Mouse (Mus musculus) spleen, adult 2 months (tissue): Measurements from ENCODE around the gene 5330417C22Rik. TPM values are rescaled to one million over a fixed set of nuclear protein-coding genes. Genes with fewer than 3 reads are reported as not detected.

Experiments used
- DNase-seq, 2 experiments: peaks; one replicate each; pipeline versions ENCODE4 v3.0.0 to v3.0.0-alpha.2; 2012 to 2021; ENCODE audit warnings: low spot score in 2 of 2, low read depth in 1 of 2
- H3K27ac ChIP-seq: fragments of 200-500 bp; 2 replicates; pipeline ENCODE4 v1.5.1; 2012; ENCODE audit warnings: low read length, inconsistent platforms; ENCODE audit not compliant: insufficient read depth
- H3K27me3 ChIP-seq: fragments of 200-500 bp; 2 replicates; pipeline ENCODE4 v1.6.1; 2012; ENCODE audit warnings: mild to moderate bottlenecking, moderate library complexity, low read length, inconsistent platforms; ENCODE audit not compliant: control insufficient read depth, insufficient read depth
- H3K36me3 ChIP-seq: fragments of 200-500 bp; 2 replicates; pipeline ENCODE4 v1.6.1; 2012; ENCODE audit warnings: mild to moderate bottlenecking, low read length, inconsistent platforms; ENCODE audit not compliant: control insufficient read depth, insufficient read depth
- H3K4me1 ChIP-seq: fragments of 200-500 bp; 2 replicates; pipeline ENCODE4 v1.6.1; 2011; ENCODE audit warnings: inconsistent platforms; ENCODE audit not compliant: control insufficient read depth, insufficient read depth, insufficient read length
- H3K4me3 ChIP-seq: fragments of 200-500 bp; 2 replicates; pipeline ENCODE4 v1.5.1; 2011; ENCODE audit warnings: mild to moderate bottlenecking, inconsistent platforms; ENCODE audit not compliant: insufficient read depth, insufficient read length; ENCODE audit errors: extremely low read depth
- CTCF ChIP-seq: fragments of 200-500 bp; IDR thresholded peaks from 2 replicates; pipeline ENCODE4 v1.5.1; 2011; ENCODE audit warnings: mild to moderate bottlenecking, inconsistent platforms; ENCODE audit not compliant: insufficient read depth, insufficient read length, insufficient replicate concordance; ENCODE audit errors: extremely low read depth
- POLR2A ChIP-seq: fragments of 200-500 bp; IDR thresholded peaks from 2 replicates; pipeline ENCODE4 v1.6.1; 2011; ENCODE audit warnings: low read depth, low read length, inconsistent platforms
- WGBS: fragments of 180-500 bp; shearing (Covaris S2); methylation state at CpG from one replicate; pipeline ENCODE4 v1.1.7; 2018; 5-methylcytosine and 5-hydroxymethylcytosine counted together
- polyA plus RNA-seq: library from polyadenylated mRNA; depleted of rRNA; stranded (reverse); fragments of >200 nt; gene quantifications from 2 replicates; pipeline ENCODE4 v1.2.3, GENCODE M21; 2012

The 5330417C22Rik gene
- polyA plus RNA-seq, 1 experiment = 2.5 TPM

DNA sequence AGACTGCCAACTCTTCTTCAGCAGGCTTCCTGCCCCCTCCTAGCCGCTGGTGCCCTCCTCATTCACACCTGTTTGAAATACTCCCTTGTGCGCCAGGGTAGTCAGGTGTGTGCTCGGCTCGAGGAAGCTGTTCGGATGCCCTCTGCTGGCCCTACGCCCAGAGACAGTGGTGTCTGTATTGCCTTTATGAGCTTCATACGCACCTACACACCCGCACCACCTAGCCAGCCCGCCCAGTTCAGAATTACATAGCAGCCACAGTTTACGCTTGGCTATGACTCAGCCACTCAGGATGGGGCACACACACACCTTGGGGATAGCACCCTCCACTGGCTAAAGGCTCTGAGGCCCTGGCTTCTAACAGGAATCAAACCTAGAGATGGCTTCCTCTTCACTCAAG, 77.5 kb downstream of the 5330417C22Rik start:
- H3K27ac ChIP-seq = peak overlapping the region; percentile 39
- H3K4me1 ChIP-seq = peaks cover 4% of the 10 kb centered on the region; the same call in 1 of the 2 replicates
- DNase-seq = peak; percentile 42 to 68
- H3K27me3 ChIP-seq = no peaks in the 10 kb centered on the region
- TF ChIP-seq POLR2A (no peak), CTCF (peak; percentile 34; the same call in 1 of the 2 replicates)
- H3K4me3 ChIP-seq = peak overlapping the region; percentile 16; the same call in 1 of the 2 replicates
- 32% methylated on average over 10 of the region's 10 CpGs for WGBS
- no peaks in the 10 kb centered on the region for H3K36me3 ChIP-seq

DNA sequence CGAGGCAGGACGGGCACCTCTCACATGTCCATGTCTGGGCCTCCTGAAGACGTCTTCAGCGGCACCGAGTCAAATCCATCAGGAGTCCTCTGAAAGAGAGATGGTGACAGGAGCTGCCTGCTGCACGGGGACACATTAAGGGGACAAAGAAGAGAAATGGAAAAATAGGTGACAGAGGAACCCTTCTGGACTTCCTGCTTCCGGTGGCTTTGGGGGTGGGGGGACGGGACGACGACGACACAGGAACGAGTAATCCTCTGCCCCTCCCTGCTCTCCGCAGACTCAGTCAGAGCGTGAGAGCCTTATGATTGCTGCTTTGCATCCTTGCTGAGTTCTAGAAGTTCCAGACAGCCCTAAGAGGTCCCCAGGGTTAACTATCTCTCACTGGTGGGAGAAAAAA, 78.0 kb downstream of the 5330417C22Rik start:
- Histone ChIP-seq H3K27me3 (no peaks in the 10 kb centered on the region), H3K4me1 (peaks cover 4% of the 10 kb centered on the region; the same call in 1 of the 2 replicates), H3K27ac (peak overlapping the region; percentile 67), H3K4me3 (peak overlapping the region; percentile 16; the same call in 1 of the 2 replicates), H3K36me3 (no peaks in the 10 kb centered on the region)
- DNase-seq = peak; percentile 12 to 33
- TF ChIP-seq POLR2A = no peak
- TF ChIP-seq CTCF = no peak
- WGBS = 43% methylated on average over 14 of the region's 14 CpGs

DNA sequence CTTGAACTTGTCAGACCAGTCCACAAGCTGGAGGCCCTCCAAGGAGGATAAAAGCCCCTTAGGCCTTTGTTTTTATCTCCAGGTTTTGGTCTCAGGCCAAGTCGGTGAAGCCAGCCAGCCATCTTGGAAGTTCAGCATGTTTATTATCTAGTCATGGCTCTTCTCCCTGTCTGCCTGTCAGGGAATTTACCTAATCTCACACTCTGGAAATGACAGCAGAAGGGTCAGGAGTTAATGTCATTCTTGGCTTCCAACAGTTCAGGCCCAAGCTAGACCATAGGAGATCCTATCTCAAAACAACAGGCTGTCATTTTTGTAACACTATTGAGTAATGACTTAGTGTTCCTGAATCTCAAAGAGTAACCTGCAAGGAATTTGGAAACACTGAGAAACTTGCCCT, 82.2 kb downstream of the 5330417C22Rik start:
- no peak for TF ChIP-seq POLR2A
- TF ChIP-seq CTCF = no peak

DNA sequence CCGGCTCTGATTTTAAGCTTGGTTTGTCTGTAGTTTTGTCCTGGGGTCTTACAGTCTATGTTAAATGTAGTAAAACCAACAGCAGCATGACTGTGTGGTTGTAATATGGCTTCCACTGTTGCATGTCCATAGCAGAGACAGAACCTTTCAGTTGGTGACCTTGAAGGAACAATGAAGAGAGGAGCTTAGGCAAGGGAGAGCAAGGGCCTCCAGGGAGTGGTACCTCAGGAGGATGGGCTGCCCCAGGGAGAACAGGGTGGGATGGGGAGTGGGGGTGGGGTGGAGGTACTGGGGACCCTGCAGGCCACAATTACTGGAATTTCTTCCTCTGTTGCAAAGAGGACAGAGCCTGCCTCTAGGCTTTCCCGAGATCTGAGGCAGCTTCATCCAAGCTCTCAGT, 84.4 kb downstream of the 5330417C22Rik start:
- no peak overlapping the region for H3K27ac ChIP-seq
- H3K36me3 ChIP-seq = no peaks in the 10 kb centered on the region
- no peaks in the 10 kb centered on the region for H3K27me3 ChIP-seq
- TF ChIP-seq POLR2A (no peak), CTCF (no peak)
- H3K4me3 ChIP-seq = no peak overlapping the region
- WGBS = 92% methylated on average over 2 of the region's 2 CpGs
- no peak for DNase-seq
- H3K4me1 ChIP-seq = no peaks in the 10 kb centered on the region

More for the DNA sequence above, 82.2 kb downstream of the 5330417C22Rik start:
- Histone ChIP-seq H3K4me1 (peaks cover 4% of the 10 kb centered on the region; the same call in 1 of the 2 replicates), H3K36me3 (no peaks in the 10 kb centered on the region), H3K27me3 (no peaks in the 10 kb centered on the region), H3K4me3 (no peak overlapping the region), H3K27ac (no peak overlapping the region)
- WGBS = 79% methylated on average over 1 of the region's 1 CpGs
- DNase-seq = no peak

DNA sequence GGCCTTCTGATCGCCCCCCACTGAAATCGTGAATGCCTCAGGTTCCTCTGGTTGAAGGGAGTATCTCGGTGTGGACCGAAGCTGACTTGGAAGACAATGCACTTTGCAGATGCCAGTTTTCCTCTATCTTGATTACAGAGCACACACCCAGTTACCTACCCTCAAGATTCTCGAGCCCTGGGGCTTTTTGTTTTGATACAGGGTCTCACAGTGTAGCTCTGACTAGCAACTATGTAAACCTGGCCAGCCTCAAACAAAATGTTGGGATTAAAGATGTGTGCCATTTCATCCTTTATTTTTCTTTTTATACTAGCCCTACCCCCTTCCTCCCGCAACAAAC, 91.0 kb downstream of the 5330417C22Rik start:
- TF ChIP-seq POLR2A = no peak
- no peak for TF ChIP-seq CTCF
- DNase-seq = no peak
- 16% methylated on average over 6 of the region's 6 CpGs for WGBS
- Histone ChIP-seq H3K27ac (peak overlapping the region; percentile 57), H3K4me3 (peak overlapping the region; percentile 94), H3K36me3 (no peaks in the 10 kb centered on the region; the same call in 1 of the 2 replicates), H3K27me3 (no peaks in the 10 kb centered on the region), H3K4me1 (peaks cover 6% of the 10 kb centered on the region)

DNA sequence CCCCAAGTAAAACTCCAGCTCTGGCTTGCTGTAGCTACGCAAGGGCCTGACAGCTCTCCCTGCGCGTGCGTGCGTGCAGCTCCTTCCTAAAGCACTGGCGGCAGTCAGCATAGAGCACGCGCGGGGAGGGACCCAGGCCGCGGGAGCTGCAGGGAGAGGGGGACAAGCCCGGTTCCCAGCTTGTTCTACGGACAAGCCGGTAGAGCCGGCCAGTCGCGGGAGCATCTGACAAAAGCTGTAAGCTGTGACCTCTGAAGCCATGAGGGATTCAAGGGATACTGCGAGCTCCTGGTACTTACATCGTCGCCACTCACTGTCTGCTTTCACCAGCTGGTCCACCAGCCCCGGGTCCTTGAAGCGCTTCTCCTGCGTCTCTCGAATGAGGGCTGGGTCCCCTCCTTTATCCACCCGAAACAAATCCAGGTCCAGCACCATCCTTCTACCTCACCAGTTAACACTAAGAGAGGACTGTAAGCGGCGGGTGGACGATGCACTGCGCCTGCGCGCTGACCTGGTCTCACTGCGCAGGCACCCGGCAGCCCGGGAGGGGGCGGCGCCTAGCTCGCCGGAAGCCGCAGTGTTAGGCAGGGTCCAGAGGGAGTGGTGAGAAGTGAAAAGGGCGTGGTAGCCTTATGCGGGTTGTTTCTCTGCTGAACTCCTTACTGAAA, 91.5 kb downstream of the 5330417C22Rik start, which contains the start of gene Sars:
Gene Sars (minus strand): TSS at position 512 of the 668 bp plus-strand sequence.
- H3K4me1 ChIP-seq = peaks cover 6% of the 10 kb centered on the region
- no peaks in the 10 kb centered on the region; the same call in 1 of the 2 replicates for H3K36me3 ChIP-seq
- TF ChIP-seq POLR2A = peak; percentile 34
- TF ChIP-seq CTCF = no peak
- peak within 1 kb of the TSS; percentile 82 for H3K27ac ChIP-seq
- DNase-seq = peak; percentile 75 to 89
- under 1% methylated on average over 41 of the region's 41 CpGs for WGBS
- peak within 1 kb of the TSS; percentile 94 for H3K4me3 ChIP-seq
- H3K27me3 ChIP-seq = no peaks in the 10 kb centered on the region

DNA sequence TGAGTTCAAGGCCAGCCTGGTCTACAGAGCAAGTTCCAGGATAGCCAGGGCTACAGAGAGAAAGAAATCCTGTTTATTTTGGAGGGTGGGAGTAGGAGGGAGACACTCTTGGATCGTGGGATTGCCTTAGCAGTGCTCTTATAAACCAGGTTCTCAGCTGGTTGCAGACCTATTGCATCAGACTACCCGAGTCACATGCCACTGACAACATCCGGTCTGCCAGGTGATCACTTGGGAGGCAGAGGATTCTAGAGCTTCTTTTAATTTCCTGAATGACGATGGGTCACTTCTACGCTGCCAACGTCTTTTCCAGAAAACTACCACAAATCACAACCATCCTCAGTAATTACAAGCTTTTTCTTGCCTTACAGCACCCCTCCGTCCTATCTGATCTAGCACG, 92.3 kb downstream of the 5330417C22Rik start:
- Histone ChIP-seq H3K36me3 (no peaks in the 10 kb centered on the region; the same call in 1 of the 2 replicates), H3K4me3 (peak overlapping the region; percentile 94), H3K27me3 (no peaks in the 10 kb centered on the region), H3K27ac (peak overlapping the region; percentile 82), H3K4me1 (peaks cover 6% of the 10 kb centered on the region)
- DNase-seq = peak; percentile 40 to 50
- TF ChIP-seq CTCF (no peak), POLR2A (no peak)
- 7% methylated on average over 8 of the region's 8 CpGs for WGBS
